Mouse (Mus musculus): ENCODE results near the gene Gm28539.
"Not testable (repeated sequence)": the region's sequence is repeated elsewhere in the genome, so short reads cannot be mapped to it uniquely, and the experiment has no call there.

Gm28539 gene

GRCm38 (mm10) chr16:18955070-18955469 is 118.7 kb downstream of the Gm28539 start:
- no peak for DNase-seq (ENCODE audit: low spot score in 2 of 2)

- no peak for DNase-seq (ENCODE audit: low spot score in 2 of 2)
Observed at GRCm38 (mm10) chr16:18963486-18963885, 127.1 kb downstream of the Gm28539 start.

- DNase-seq (ENCODE audit: low spot score in 2 of 2): no peak
Observed at GRCm38 (mm10) chr16:18969420-18970128, 133.2 kb downstream of the Gm28539 start.

- DNase-seq (ENCODE audit: low spot score in 2 of 2): no peak
Observed at GRCm38 (mm10) chr16:18970837-18971236, 134.5 kb downstream of the Gm28539 start.

- DNase-seq (ENCODE audit: low spot score in 2 of 2): not testable (repeated sequence)
Observed at GRCm38 (mm10) chr16:18975665-18976064, 139.3 kb downstream of the Gm28539 start.

- no peak for DNase-seq (ENCODE audit: low spot score in 2 of 2)
Observed at GRCm38 (mm10) chr16:18976315-18976714, 139.9 kb downstream of the Gm28539 start.

GRCm38 (mm10) chr16:18986381-18986780 is 150.0 kb downstream of the Gm28539 start:
- DNase-seq (ENCODE audit: low spot score in 2 of 2): no peak

GRCm38 (mm10) chr16:18986860-18987259 is 150.5 kb downstream of the Gm28539 start:
- DNase-seq (ENCODE audit: low spot score in 2 of 2): no peak

GRCm38 (mm10) chr16:19002610-19003389 is 166.4 kb downstream of the Gm28539 start:
- DNase-seq (ENCODE audit: low spot score in 2 of 2): not testable (repeated sequence)

- no peak for DNase-seq (ENCODE audit: low spot score in 2 of 2)
Observed at GRCm38 (mm10) chr16:19003757-19004156, 167.4 kb downstream of the Gm28539 start.

GRCm38 (mm10) chr16:19005298-19005697 is 168.9 kb downstream of the Gm28539 start:
- no peak for DNase-seq (ENCODE audit: low spot score in 2 of 2)

Data from frontal cortex, postnatal 10 days (tissue).